Mouse (Mus musculus) kidney, embryonic 14.5 days (tissue): ENCODE data around the gene 5730596B20Rik. TPM values are rescaled to one million over a fixed set of nuclear protein-coding genes. Genes with fewer than 3 reads are reported as not detected.
A peak's percentile ranks its signal among the peaks of the same experiment; 100 is the strongest.

ENCODE experiments used
- ATAC-seq: fragments of 200-750 bp; cut with Nextera tagmentation; 2 replicates; pipeline ENCODE4 v1.8.0; 2017; ENCODE audit warnings: moderate number of reproducible peaks, mild to moderate bottlenecking, moderate TSS enrichment, moderate library complexity; ENCODE audit not compliant: low FRiP score, low TSS enrichment
- H3K27ac ChIP-seq: fragments of 300-500 bp; sonication (generic); 2 replicates; pipeline ENCODE4 v1.5.1; 2014; ENCODE audit warnings: low read depth, mild to moderate bottlenecking, low read length, moderate library complexity, mixed read lengths
- H3K27me3 ChIP-seq: fragments of 300-500 bp; sonication (generic); 2 replicates; pipeline ENCODE4 v1.6.1; 2014; ENCODE audit warnings: mild to moderate bottlenecking, low read length; ENCODE audit not compliant: control insufficient read depth, insufficient read depth
- H3K36me3 ChIP-seq: fragments of 300-500 bp; sonication (generic); 2 replicates; pipeline ENCODE4 v1.6.1; 2014; ENCODE audit warnings: low read length, mixed read lengths; ENCODE audit not compliant: control insufficient read depth, insufficient read depth
- H3K4me1 ChIP-seq: fragments of 300-500 bp; sonication (generic); 2 replicates; pipeline ENCODE4 v1.6.1; 2014; ENCODE audit warnings: low read length, mixed read lengths; ENCODE audit not compliant: control insufficient read depth, insufficient read depth
- H3K4me2 ChIP-seq: fragments of 300-500 bp; sonication (generic); replicated peaks from 2 replicates; pipeline ENCODE4 v1.6.1; 2014; ENCODE audit warnings: low read depth, mild to moderate bottlenecking, low read length
- H3K4me3 ChIP-seq: fragments of 300-500 bp; sonication (generic); 2 replicates; pipeline ENCODE4 v1.5.1; 2014; ENCODE audit warnings: mild to moderate bottlenecking, low read length
- H3K9ac ChIP-seq: fragments of 300-500 bp; sonication (generic); 2 replicates; pipeline ENCODE4 v1.6.1; 2014; ENCODE audit warnings: low read depth, mild to moderate bottlenecking, low read length, moderate library complexity
- H3K9me3 ChIP-seq: fragments of 300-500 bp; sonication (generic); 2 replicates; pipeline ENCODE4 v1.6.1; 2016; ENCODE audit warnings: low read length; ENCODE audit not compliant: control insufficient read depth
- WGBS: fragments of 180-500 bp; shearing (Covaris S2); extraction: QIAGEN DNeasy Blood & Tissue Kit; methylation state at CpG from one replicate; pipeline ENCODE4 v1.1.7; 2014; 5-methylcytosine and 5-hydroxymethylcytosine counted together
- polyA plus RNA-seq: library from polyadenylated mRNA; unstranded; fragments of >200 nt; fragmentation: Nextera tagmentation; extraction: Ambion mirVana; gene quantifications from 2 replicates; pipeline ENCODE4 v1.2.1, GENCODE M21; 2014

5730596B20Rik gene
- polyA plus RNA-seq, 1 experiment from 2014 or later, result 2.7 TPM

DNA sequence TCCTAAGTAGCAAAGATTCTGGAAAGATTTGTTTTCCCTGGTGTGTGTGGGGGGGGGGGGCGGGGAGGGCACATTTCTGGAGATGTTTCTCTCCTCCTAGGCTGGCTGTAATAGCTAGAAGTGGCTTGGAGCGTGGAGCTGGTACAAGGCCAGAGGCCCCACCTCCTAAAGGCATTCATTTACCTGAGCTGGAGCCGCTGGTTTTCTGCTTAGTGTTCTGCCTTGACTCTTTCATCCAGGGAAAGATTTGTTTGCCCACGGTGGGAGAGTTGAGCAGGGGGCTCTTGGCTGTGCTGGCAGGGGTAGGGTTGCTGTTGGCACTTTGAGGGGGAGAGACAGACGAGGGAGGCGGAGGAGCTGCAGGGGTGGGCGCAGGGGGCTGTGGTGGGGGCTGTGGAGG, 5.4 kb upstream of the 5730596B20Rik start:
- Histone ChIP-seq H3K9me3 (no peaks in the 10 kb centered on the region), H3K27ac (peak overlapping the region; percentile 97), H3K36me3 (peaks cover 15% of the 10 kb centered on the region; the same call in 1 of the 2 replicates), H3K27me3 (no peaks in the 10 kb centered on the region; the same call in 1 of the 2 replicates), H3K9ac (peak overlapping the region; percentile 47), H3K4me2 (peak overlapping the region; percentile 59), H3K4me1 (peaks cover 72% of the 10 kb centered on the region), H3K4me3 (peak overlapping the region; percentile 35)
- no peak; the same call in 1 of the 2 replicates for ATAC-seq
- 12% methylated on average over 7 of the region's 7 CpGs for WGBS

DNA sequence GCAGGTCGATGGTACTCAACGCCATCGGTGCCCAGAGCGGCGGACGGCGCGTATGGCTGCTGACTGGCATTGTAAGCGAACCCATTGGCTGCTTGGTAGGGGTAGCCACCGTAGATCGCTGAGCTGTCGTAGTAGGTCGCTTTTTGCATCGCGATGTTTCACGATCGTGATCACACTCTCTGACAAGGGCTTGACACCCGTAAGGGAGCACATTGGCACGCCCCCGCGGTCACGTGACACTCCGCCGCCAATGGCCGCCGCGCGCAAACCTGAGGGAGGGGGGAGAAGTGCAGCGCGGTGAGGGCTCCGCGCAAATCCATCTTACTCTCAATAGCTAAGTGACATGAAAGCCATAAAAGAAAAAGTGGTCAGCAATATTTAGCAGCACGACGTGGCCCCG, 4.8 kb upstream of the 5730596B20Rik start:
- Histone ChIP-seq H3K27me3 (no peaks in the 10 kb centered on the region; the same call in 1 of the 2 replicates), H3K27ac (peak overlapping the region; percentile 97), H3K4me2 (peak overlapping the region; percentile 59), H3K4me3 (peak overlapping the region; percentile 35), H3K9me3 (no peaks in the 10 kb centered on the region), H3K36me3 (peaks cover 15% of the 10 kb centered on the region; the same call in 1 of the 2 replicates), H3K4me1 (peaks cover 68% of the 10 kb centered on the region), H3K9ac (peak overlapping the region; percentile 47)
- WGBS, result under 1% methylated on average over 35 of the region's 35 CpGs
- ATAC-seq, result peak; percentile 59

- whole genome bisulfite sequencing, result 0% methylated on average over 4 of the region's 4 CpGs
- H3K9ac ChIP-seq, result no peak overlapping the region; the same call in 1 of the 2 replicates
- H3K4me1 ChIP-seq, result peaks cover 61% of the 10 kb centered on the region
These were observed 3.6 kb upstream of the 5730596B20Rik start for GRCm38 (mm10) chr6:52173648-52174047.

DNA sequence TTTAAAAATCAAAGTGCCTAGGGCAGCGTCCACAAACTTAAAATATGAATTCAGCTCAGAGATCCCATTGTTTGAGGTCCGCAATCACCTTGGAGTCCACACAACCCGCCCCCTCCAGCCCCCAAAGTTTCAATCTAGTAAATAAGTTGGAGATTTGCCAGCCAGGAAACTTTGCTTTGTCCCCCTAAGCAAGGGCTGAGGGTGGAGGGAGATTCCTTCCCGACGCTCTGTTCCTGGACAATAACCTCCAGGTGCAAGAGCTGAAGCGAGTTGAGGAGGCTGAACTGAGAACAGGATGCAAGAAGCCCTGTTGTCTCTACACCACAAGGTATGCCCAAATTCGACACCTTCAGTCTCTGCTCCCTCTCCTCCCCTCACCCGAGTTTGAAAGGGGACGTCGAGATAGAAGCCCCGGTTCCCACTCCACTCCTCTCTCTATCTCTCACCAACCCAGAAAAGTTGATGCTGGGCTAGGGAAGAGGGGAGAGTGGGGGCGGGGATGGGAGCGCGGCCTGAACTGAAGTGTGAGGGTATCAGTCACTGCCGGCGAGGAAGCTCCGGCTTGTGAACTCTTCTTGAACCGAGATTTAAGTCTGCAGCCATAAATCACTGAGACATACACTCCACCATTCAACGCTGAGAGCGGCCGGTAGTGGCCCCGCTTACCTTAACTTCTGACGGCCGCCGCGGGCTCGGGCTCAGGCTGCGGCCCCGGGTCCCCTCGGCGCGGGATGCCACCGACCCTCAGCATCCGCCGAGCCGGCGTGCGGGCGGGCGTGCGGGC, 2.1 kb upstream of the 5730596B20Rik start:
- peak overlapping the region; percentile 98 for H3K27ac ChIP-seq
- peak overlapping the region; percentile 71 for H3K4me3 ChIP-seq
- WGBS, result 2% methylated on average over 41 of the region's 41 CpGs
- H3K9ac ChIP-seq, result peak overlapping the region; percentile 88
- ATAC-seq, result peak; percentile 65
- H3K4me1 ChIP-seq, result peaks cover 66% of the 10 kb centered on the region
- peak overlapping the region; percentile 67 for H3K4me2 ChIP-seq
- H3K36me3 ChIP-seq, result peaks cover 12% of the 10 kb centered on the region; the same call in 1 of the 2 replicates
- H3K9me3 ChIP-seq, result no peaks in the 10 kb centered on the region
- H3K27me3 ChIP-seq, result no peaks in the 10 kb centered on the region

More at GRCm38 (mm10) chr6:52173648-52174047, 3.6 kb upstream of the 5730596B20Rik start:
- Histone ChIP-seq H3K9me3 (no peaks in the 10 kb centered on the region), H3K27me3 (no peaks in the 10 kb centered on the region), H3K4me3 (peak overlapping the region; percentile 35), H3K4me2 (peak overlapping the region; percentile 59), H3K27ac (peak overlapping the region; percentile 97), H3K36me3 (peaks cover 15% of the 10 kb centered on the region; the same call in 1 of the 2 replicates)
- ATAC-seq, result no peak

GRCm38 (mm10) chr6:52175864-52176263, 1.4 kb upstream of the 5730596B20Rik start:
- peaks cover 66% of the 10 kb centered on the region for H3K4me1 ChIP-seq
- peak overlapping the region; percentile 71 for H3K4me3 ChIP-seq
- H3K9ac ChIP-seq, result peak overlapping the region; percentile 88
- H3K4me2 ChIP-seq, result peak overlapping the region; percentile 67
- 2% methylated on average over 21 of the region's 35 CpGs for WGBS
- H3K27me3 ChIP-seq, result no peaks in the 10 kb centered on the region
- no peaks in the 10 kb centered on the region for H3K9me3 ChIP-seq
- peak; percentile 37 for ATAC-seq
- peaks cover 6% of the 10 kb centered on the region; the same call in 1 of the 2 replicates for H3K36me3 ChIP-seq
- peak overlapping the region; percentile 98 for H3K27ac ChIP-seq

DNA sequence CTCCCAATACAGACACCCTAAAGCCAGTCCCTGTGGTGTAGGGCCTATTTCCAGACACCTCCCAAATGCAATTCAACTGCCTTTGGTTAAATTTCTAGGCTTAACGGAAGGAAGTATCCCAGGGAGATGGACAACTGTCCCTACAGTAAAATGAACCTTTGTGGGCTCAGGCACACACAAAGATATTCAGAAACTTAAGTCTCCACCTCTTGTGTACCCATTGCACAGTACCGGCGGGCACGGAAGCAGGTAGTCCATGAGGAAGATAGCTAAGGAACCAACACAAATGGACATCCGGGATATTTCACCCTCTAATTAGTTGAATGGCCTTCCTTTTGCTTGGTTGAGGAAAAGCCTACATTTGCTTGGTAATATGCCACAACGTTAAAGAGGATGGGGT, 907 bp upstream of the 5730596B20Rik start:
- peaks cover 7% of the 10 kb centered on the region; the same call in 1 of the 2 replicates for H3K36me3 ChIP-seq
- no peak for ATAC-seq
- peak overlapping the region; percentile 67 for H3K4me2 ChIP-seq
- peaks cover 66% of the 10 kb centered on the region for H3K4me1 ChIP-seq
- H3K27ac ChIP-seq, result peak overlapping the region; percentile 98
- H3K4me3 ChIP-seq, result peak overlapping the region; percentile 71
- 0% methylated on average over 6 of the region's 6 CpGs for WGBS
- no peaks in the 10 kb centered on the region for H3K27me3 ChIP-seq
- no peaks in the 10 kb centered on the region for H3K9me3 ChIP-seq
- peak overlapping the region; percentile 88 for H3K9ac ChIP-seq

- H3K9me3 ChIP-seq, result no peaks in the 10 kb centered on the region
- H3K4me3 ChIP-seq, result peak overlapping the region; percentile 71
- no peak for ATAC-seq
- peak overlapping the region; percentile 67 for H3K4me2 ChIP-seq
- no peaks in the 10 kb centered on the region for H3K27me3 ChIP-seq
- WGBS, result 11% methylated on average over 9 of the region's 9 CpGs
- peak overlapping the region; percentile 88 for H3K9ac ChIP-seq
- H3K27ac ChIP-seq, result peak overlapping the region; percentile 98
- H3K4me1 ChIP-seq, result peaks cover 62% of the 10 kb centered on the region
- peaks cover 12% of the 10 kb centered on the region; the same call in 1 of the 2 replicates for H3K36me3 ChIP-seq
These were observed 508 bp downstream of the 5730596B20Rik start for GRCm38 (mm10) chr6:52177806-52178205.

DNA sequence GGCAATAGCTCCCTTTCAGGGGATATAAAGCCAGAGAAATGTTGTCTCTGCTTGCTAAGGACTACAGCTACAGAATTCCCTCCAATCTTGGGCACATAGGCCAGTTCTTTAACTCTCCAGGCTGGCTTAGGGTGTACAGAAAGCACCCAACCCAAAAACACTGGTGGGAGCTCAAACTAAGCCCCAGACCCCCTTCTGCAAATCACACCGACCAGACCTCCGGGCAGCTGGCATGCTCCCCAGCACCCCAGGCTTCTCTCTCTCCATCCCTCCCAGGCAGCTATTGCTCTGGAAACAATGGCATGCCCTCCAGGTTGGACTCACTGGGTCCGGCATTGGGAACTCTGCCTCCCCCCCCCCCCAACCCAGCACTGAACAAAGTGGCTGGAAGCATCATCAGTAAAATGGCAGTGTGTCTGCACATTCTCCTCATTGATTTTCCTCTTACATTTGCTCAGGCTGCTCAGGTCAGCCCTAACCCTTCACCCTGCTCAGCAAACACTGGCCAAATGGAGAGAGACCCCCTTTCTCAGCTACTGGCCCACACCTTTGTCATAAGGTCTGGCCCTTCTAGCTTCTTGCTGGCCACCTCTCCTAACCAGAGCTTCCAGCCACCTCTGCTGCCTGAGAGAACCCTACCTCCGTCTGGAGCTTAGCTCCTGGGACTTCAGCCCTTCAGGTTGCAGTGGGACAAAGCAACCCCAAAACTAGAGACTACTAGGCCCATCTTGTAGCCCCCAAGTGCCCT, 1.8 kb downstream of the 5730596B20Rik start:
- Histone ChIP-seq H3K27me3 (no peaks in the 10 kb centered on the region), H3K9ac (peak overlapping the region; percentile 88), H3K9me3 (no peaks in the 10 kb centered on the region), H3K36me3 (peaks cover 12% of the 10 kb centered on the region; the same call in 1 of the 2 replicates), H3K4me3 (peak overlapping the region; percentile 71), H3K4me2 (peak overlapping the region; percentile 67), H3K4me1 (peaks cover 63% of the 10 kb centered on the region), H3K27ac (peak overlapping the region; percentile 89)
- WGBS, result 14% methylated on average over 4 of the region's 4 CpGs
- no peak for ATAC-seq
